ENCODE assay signal across 23 mouse cellular contexts in the genomic region with DNA sequence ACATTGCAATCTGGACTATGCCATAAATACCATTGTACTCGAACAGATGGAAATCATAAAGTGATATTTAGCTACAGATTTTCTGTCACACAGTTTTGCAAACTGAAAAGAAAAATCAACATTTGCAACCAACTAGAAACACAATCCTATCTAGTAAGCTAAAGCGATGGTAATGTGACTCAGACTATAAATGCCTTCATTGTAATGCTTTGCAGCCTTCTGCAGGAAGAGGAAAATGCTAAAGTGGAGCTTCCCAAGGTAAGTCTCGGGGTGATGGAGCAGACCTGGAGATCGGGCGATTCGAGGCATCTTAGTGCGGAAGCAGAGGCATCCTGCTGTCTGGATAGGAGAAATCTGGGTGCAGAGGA.
DNase-seq lines count a peak whose midpoint lies in the region; ATAC-seq and TF ChIP-seq lines count a peak whose summit lies in the region.
"Had no signal": no experiment of that assay in that cellular context is flagged by ENCODE, and none has a peak within 500 bp of the region (broad histone marks: within the 10 kb centered on the region; RNA-seq: fewer than 3 reads in every experiment).

No protein-coding gene starts in this region.

- no peak overlapping the region for H3K4me2 ChIP-seq in forebrain, embryonic 13.5 days
- no peak overlapping the region for H3K4me2 ChIP-seq in neural tube, embryonic 13.5 days
- H3K4me2 ChIP-seq in forebrain, embryonic 14.5 days (ENCODE audit: low read length): no peak overlapping the region
- peak overlapping the region; percentile 24; the same call in 1 of the 2 replicates for H3K4me2 ChIP-seq in forebrain, postnatal 0 days (ENCODE audit: low read depth)
- H3K4me2 ChIP-seq in intestine, postnatal 0 days (replicated peaks; ENCODE audit: low read depth): no peak overlapping the region
- H3K4me2 ChIP-seq: embryonic facial prominence, embryonic 13.5 days; heart, embryonic 11.5 days; hindbrain, embryonic 12.5 days; hindbrain, embryonic 15.5 days had no signal

- no peak overlapping the region for H3K4me3 ChIP-seq in forebrain, embryonic 13.5 days
- no peak overlapping the region for H3K4me3 ChIP-seq in forebrain, embryonic 10.5 days
- H3K4me3 ChIP-seq in neural tube, embryonic 13.5 days: no peak overlapping the region
- no peak overlapping the region for H3K4me3 ChIP-seq in forebrain, embryonic 14.5 days (ENCODE audit: low read depth, low read length)
- H3K4me3 ChIP-seq in forebrain, postnatal 0 days (ENCODE audit: low read depth, low read length): no peak overlapping the region
- no peak overlapping the region for H3K4me3 ChIP-seq in intestine, postnatal 0 days (ENCODE audit: low read depth, low read length)
- H3K4me3 ChIP-seq: embryonic facial prominence, embryonic 13.5 days; erythroblast, embryonic 14.5 days; gastrocnemius, adult 2 months; hindbrain, embryonic 12.5 days; hindbrain, embryonic 15.5 days had no signal

- no peak for ATAC-seq in forebrain, embryonic 13.5 days
- no peak for ATAC-seq in neural tube, embryonic 13.5 days (ENCODE audit: low read depth)
- ATAC-seq in forebrain, embryonic 14.5 days: no peak
- ATAC-seq in forebrain, postnatal 0 days: peak; percentile 58
- ATAC-seq in intestine, postnatal 0 days: no peak
- ATAC-seq: CD4-positive, CD25-positive, alpha-beta regulatory T cell, adult 4 months had no signal

- H3K27me3 ChIP-seq in forebrain, embryonic 13.5 days: no peaks in the 10 kb centered on the region
- H3K27me3 ChIP-seq in forebrain, embryonic 10.5 days (ENCODE audit: poor library complexity, severe bottlenecking): no peaks in the 10 kb centered on the region
- no peaks in the 10 kb centered on the region for H3K27me3 ChIP-seq in neural tube, embryonic 13.5 days
- H3K27me3 ChIP-seq in forebrain, embryonic 14.5 days (replicated peaks; ENCODE audit: control insufficient read depth, insufficient read depth, low read length): no peaks in the 10 kb centered on the region
- no peaks in the 10 kb centered on the region for H3K27me3 ChIP-seq in forebrain, postnatal 0 days (ENCODE audit: insufficient read depth, low read length)
- no peaks in the 10 kb centered on the region for H3K27me3 ChIP-seq in intestine, postnatal 0 days (replicated peaks; ENCODE audit: control insufficient read depth, insufficient read depth, low read length)
- H3K27me3 ChIP-seq: embryonic facial prominence, embryonic 13.5 days; hindbrain, embryonic 12.5 days; hindbrain, embryonic 15.5 days had no signal

- H3K36me3 ChIP-seq in forebrain, embryonic 13.5 days (ENCODE audit: poor library complexity, severe bottlenecking): no peaks in the 10 kb centered on the region
- H3K36me3 ChIP-seq in forebrain, embryonic 10.5 days (replicated peaks): no peaks in the 10 kb centered on the region; the same call in 1 of the 2 replicates
- no peaks in the 10 kb centered on the region for H3K36me3 ChIP-seq in neural tube, embryonic 13.5 days
- no peaks in the 10 kb centered on the region for H3K36me3 ChIP-seq in forebrain, embryonic 14.5 days (ENCODE audit: control insufficient read depth, insufficient read depth, low read length)
- no peaks in the 10 kb centered on the region for H3K36me3 ChIP-seq in forebrain, postnatal 0 days (ENCODE audit: insufficient read depth)
- no peaks in the 10 kb centered on the region for H3K36me3 ChIP-seq in intestine, postnatal 0 days (ENCODE audit: control insufficient read depth, insufficient read depth)
- H3K36me3 ChIP-seq: embryonic facial prominence, embryonic 13.5 days; hindbrain, embryonic 12.5 days; hindbrain, embryonic 15.5 days had no signal

- no peak for TF ChIP-seq CTCF in forebrain, postnatal 0 days (IDR thresholded peaks at IDR 0.05; ENCODE audit: low read depth)
- no peak for TF ChIP-seq CTCF in intestine, postnatal 0 days (IDR thresholded peaks at IDR 0.05; ENCODE audit: low read depth)

- intact Hi-C loops in left cerebral cortex, postnatal 36 days (cut with DNase I): no loop called here

- DNase-seq in forebrain, embryonic 10.5 days (ENCODE audit: extremely low spot score, low spot score): no peak
- DNase-seq in neural tube, embryonic 10.5 days (ENCODE audit: extremely low spot score, low spot score): no peak
- DNase-seq in forebrain, embryonic 14.5 days (ENCODE audit: low spot score): no peak
- DNase-seq in forebrain, postnatal 0 days: no peak
- DNase-seq in left cerebral cortex, postnatal 36 days (ENCODE audit: low spot score in 2 of 2): no peak
- DNase-seq: adrenal gland, adult 2 months; adrenal gland, postnatal 14 days; cerebellum, adult 18-20 months; cerebellum, adult 9-10 months; cerebellum, postnatal 14 days; gastrocnemius, adult 2 months; gastrocnemius, postnatal 14 days; heart, adult 11 months; kidney, adult 11 months had no signal

- H3K9me3 ChIP-seq in forebrain, embryonic 13.5 days (replicated peaks): no peaks in the 10 kb centered on the region
- H3K9me3 ChIP-seq in forebrain, embryonic 10.5 days: no peaks in the 10 kb centered on the region; the same call in 1 of the 2 replicates
- no peaks in the 10 kb centered on the region for H3K9me3 ChIP-seq in neural tube, embryonic 13.5 days
- no peaks in the 10 kb centered on the region for H3K9me3 ChIP-seq in forebrain, embryonic 14.5 days (replicated peaks; ENCODE audit: control insufficient read depth, low read length)
- no peaks in the 10 kb centered on the region for H3K9me3 ChIP-seq in forebrain, postnatal 0 days (ENCODE audit: low read length)
- no peaks in the 10 kb centered on the region for H3K9me3 ChIP-seq in intestine, postnatal 0 days (ENCODE audit: control insufficient read depth)
- H3K9me3 ChIP-seq: embryonic facial prominence, embryonic 13.5 days; hindbrain, embryonic 12.5 days; hindbrain, embryonic 15.5 days had no signal

- 94% methylated on average over 7 of the region's 7 CpGs for WGBS in forebrain, embryonic 13.5 days
- WGBS in forebrain, embryonic 10.5 days: 92% methylated on average over 7 of the region's 7 CpGs
- 90% methylated on average over 7 of the region's 7 CpGs for WGBS in neural tube, embryonic 13.5 days
- 90% methylated on average over 7 of the region's 7 CpGs for WGBS in forebrain, embryonic 14.5 days
- 73% methylated on average over 7 of the region's 7 CpGs for WGBS in forebrain, postnatal 0 days
- 78% methylated on average over 7 of the region's 7 CpGs for WGBS in intestine, postnatal 0 days

- H3K9ac ChIP-seq in forebrain, embryonic 13.5 days: no peak overlapping the region
- H3K9ac ChIP-seq in neural tube, embryonic 13.5 days: no peak overlapping the region
- no peak overlapping the region for H3K9ac ChIP-seq in forebrain, embryonic 14.5 days (ENCODE audit: low read length)
- H3K9ac ChIP-seq in forebrain, postnatal 0 days: no peak overlapping the region
- H3K9ac ChIP-seq in intestine, postnatal 0 days (ENCODE audit: low read depth, low read length): no peak overlapping the region
- H3K9ac ChIP-seq: embryonic facial prominence, embryonic 13.5 days; hindbrain, embryonic 12.5 days; hindbrain, embryonic 15.5 days had no signal

- H3K4me1 ChIP-seq in forebrain, embryonic 13.5 days: peaks cover 13% of the 10 kb centered on the region
- H3K4me1 ChIP-seq in forebrain, embryonic 10.5 days: peaks cover 10% of the 10 kb centered on the region
- peaks cover 4% of the 10 kb centered on the region; the same call in 1 of the 2 replicates for H3K4me1 ChIP-seq in neural tube, embryonic 13.5 days (replicated peaks)
- peaks cover 4% of the 10 kb centered on the region; the same call in 1 of the 2 replicates for H3K4me1 ChIP-seq in forebrain, embryonic 14.5 days (ENCODE audit: control insufficient read depth, insufficient read depth, low read length)
- peaks cover 6% of the 10 kb centered on the region for H3K4me1 ChIP-seq in forebrain, postnatal 0 days (ENCODE audit: insufficient read depth)
- H3K4me1 ChIP-seq in intestine, postnatal 0 days (replicated peaks; ENCODE audit: control insufficient read depth, insufficient read depth, low read length): no peaks in the 10 kb centered on the region

- peak overlapping the region; percentile 48; the same call in 1 of the 2 replicates for H3K27ac ChIP-seq in forebrain, embryonic 13.5 days
- H3K27ac ChIP-seq in forebrain, embryonic 10.5 days: no peak overlapping the region
- 0 out of 2 replicates have a peak overlapping the region, but pooled peaks have one; percentile 5 for H3K27ac ChIP-seq in neural tube, embryonic 13.5 days (replicated peaks)
- peak overlapping the region; percentile 52; the same call in 1 of the 2 replicates for H3K27ac ChIP-seq in forebrain, embryonic 14.5 days (ENCODE audit: low read depth, low read length)
- H3K27ac ChIP-seq in forebrain, postnatal 0 days (ENCODE audit: low read depth, low read length): no peak overlapping the region
- no peak overlapping the region for H3K27ac ChIP-seq in intestine, postnatal 0 days (ENCODE audit: low read depth, low read length)
- H3K27ac ChIP-seq: embryonic facial prominence, embryonic 13.5 days; gastrocnemius, adult 2 months; hindbrain, embryonic 12.5 days; hindbrain, embryonic 15.5 days had no signal

Comparison
In these comparisons a context has a peak if more than half of its experiments do, and no peak if none do; other contexts are left out.
1. H3K27ac ChIP-seq: peak in forebrain, embryonic 13.5 days (single experiment), neural tube, embryonic 13.5 days (single experiment) and forebrain, embryonic 14.5 days (single experiment); none in forebrain, embryonic 10.5 days (single experiment), forebrain, postnatal 0 days (single experiment) and intestine, postnatal 0 days (single experiment).